Mouse (Mus musculus): ENCODE results near the gene Gm10273. TPM values are rescaled to one million over a fixed set of nuclear protein-coding genes. Genes with fewer than 3 reads are reported as not detected.

The Gm10273 gene
- polyA plus RNA-seq, 1 experiment from 2014 or later: 14.5 TPM

GRCm38 (mm10) chr10:59438651-59439050, 43.2 kb downstream of the Gm10273 start:
- H3K27ac ChIP-seq (ENCODE audit: low read depth, low read length): no peak overlapping the region
- H3K4me3 ChIP-seq (ENCODE audit: low read depth, low read length): no peak overlapping the region
- no peaks in the 10 kb centered on the region for H3K9me3 ChIP-seq (ENCODE audit: control insufficient read depth, low read length)
- WGBS: 96% methylated on average over 12 of the region's 12 CpGs
- H3K4me1 ChIP-seq (ENCODE audit: control insufficient read depth, insufficient read depth, low read length): no peaks in the 10 kb centered on the region
- H3K4me2 ChIP-seq (ENCODE audit: low read depth, low read length): no peak overlapping the region
- no peaks in the 10 kb centered on the region for H3K27me3 ChIP-seq (ENCODE audit: control insufficient read depth, insufficient read depth, low read length)
- no peak for ATAC-seq (ENCODE audit: low read depth)
- no peaks in the 10 kb centered on the region for H3K36me3 ChIP-seq (ENCODE audit: control insufficient read depth, insufficient read depth, low read length)
- no peak overlapping the region for H3K9ac ChIP-seq (replicated peaks; ENCODE audit: low read depth, low read length)

- no peaks in the 10 kb centered on the region for H3K27me3 ChIP-seq (ENCODE audit: control insufficient read depth, insufficient read depth, low read length)
- no peak overlapping the region for H3K27ac ChIP-seq (ENCODE audit: low read depth, low read length)
- no peaks in the 10 kb centered on the region for H3K36me3 ChIP-seq (ENCODE audit: control insufficient read depth, insufficient read depth, low read length)
- no peaks in the 10 kb centered on the region for H3K9me3 ChIP-seq (ENCODE audit: control insufficient read depth, low read length)
- no peak overlapping the region for H3K4me2 ChIP-seq (ENCODE audit: low read depth, low read length)
- ATAC-seq (ENCODE audit: low read depth): no peak
- H3K4me3 ChIP-seq (ENCODE audit: low read depth, low read length): no peak overlapping the region
- H3K4me1 ChIP-seq (ENCODE audit: control insufficient read depth, insufficient read depth, low read length): no peaks in the 10 kb centered on the region
- WGBS: 66% methylated on average over 5 of the region's 5 CpGs
- no peak overlapping the region for H3K9ac ChIP-seq (replicated peaks; ENCODE audit: low read depth, low read length)
Observed at GRCm38 (mm10) chr10:59439508-59439931, 44.1 kb downstream of the Gm10273 start.

GRCm38 (mm10) chr10:59440177-59440576, 44.7 kb downstream of the Gm10273 start:
- WGBS: 72% methylated on average over 6 of the region's 6 CpGs

GRCm38 (mm10) chr10:59441735-59442134, 46.3 kb downstream of the Gm10273 start, which contains the start of gene Oit3:
Oit3 (minus strand) TSS chr10:59441778.
- ATAC-seq (ENCODE audit: low read depth): no peak
- 84% methylated on average over 11 of the region's 11 CpGs for WGBS

More at GRCm38 (mm10) chr10:59440177-59440576, 44.7 kb downstream of the Gm10273 start:
- H3K27me3 ChIP-seq (ENCODE audit: control insufficient read depth, insufficient read depth, low read length): no peaks in the 10 kb centered on the region
- no peak overlapping the region for H3K4me2 ChIP-seq (ENCODE audit: low read depth, low read length)
- H3K4me1 ChIP-seq (ENCODE audit: control insufficient read depth, insufficient read depth, low read length): no peaks in the 10 kb centered on the region
- H3K9ac ChIP-seq (replicated peaks; ENCODE audit: low read depth, low read length): no peak overlapping the region
- no peaks in the 10 kb centered on the region for H3K36me3 ChIP-seq (ENCODE audit: control insufficient read depth, insufficient read depth, low read length)
- no peaks in the 10 kb centered on the region for H3K9me3 ChIP-seq (ENCODE audit: control insufficient read depth, low read length)
- H3K27ac ChIP-seq (ENCODE audit: low read depth, low read length): no peak overlapping the region
- no peak overlapping the region for H3K4me3 ChIP-seq (ENCODE audit: low read depth, low read length)
- no peak for ATAC-seq (ENCODE audit: low read depth)

GRCm38 (mm10) chr10:59443212-59443611, 47.8 kb downstream of the Gm10273 start:
- no peak overlapping the region for H3K27ac ChIP-seq (ENCODE audit: low read depth, low read length)
- no peak overlapping the region for H3K9ac ChIP-seq (replicated peaks; ENCODE audit: low read depth, low read length)
- no peak for ATAC-seq (ENCODE audit: low read depth)
- H3K9me3 ChIP-seq (ENCODE audit: control insufficient read depth, low read length): no peaks in the 10 kb centered on the region
- no peak overlapping the region for H3K4me2 ChIP-seq (ENCODE audit: low read depth, low read length)
- H3K4me1 ChIP-seq (ENCODE audit: control insufficient read depth, insufficient read depth, low read length): no peaks in the 10 kb centered on the region
- H3K4me3 ChIP-seq (ENCODE audit: low read depth, low read length): no peak overlapping the region
- WGBS: 20% methylated on average over 7 of the region's 7 CpGs
- H3K36me3 ChIP-seq (ENCODE audit: control insufficient read depth, insufficient read depth, low read length): no peaks in the 10 kb centered on the region
- H3K27me3 ChIP-seq (ENCODE audit: control insufficient read depth, insufficient read depth, low read length): no peaks in the 10 kb centered on the region

More at GRCm38 (mm10) chr10:59441735-59442134, 46.3 kb downstream of the Gm10273 start, which contains the start of gene Oit3:
- H3K4me2 ChIP-seq (ENCODE audit: low read depth, low read length): no peak within 1 kb of the TSS
- H3K4me3 ChIP-seq (ENCODE audit: low read depth, low read length): no peak within 1 kb of the TSS
- H3K27me3 ChIP-seq (ENCODE audit: control insufficient read depth, insufficient read depth, low read length): no peaks in the 10 kb centered on the region
- H3K4me1 ChIP-seq (ENCODE audit: control insufficient read depth, insufficient read depth, low read length): no peaks in the 10 kb centered on the region
- H3K27ac ChIP-seq (ENCODE audit: low read depth, low read length): no peak within 1 kb of the TSS
- H3K9me3 ChIP-seq (ENCODE audit: control insufficient read depth, low read length): no peaks in the 10 kb centered on the region
- no peaks in the 10 kb centered on the region for H3K36me3 ChIP-seq (ENCODE audit: control insufficient read depth, insufficient read depth, low read length)
- no peak within 1 kb of the TSS for H3K9ac ChIP-seq (replicated peaks; ENCODE audit: low read depth, low read length)

- Histone ChIP-seq H3K4me3 (ENCODE audit: low read depth, low read length) (no peak overlapping the region), H3K9ac (replicated peaks; ENCODE audit: low read depth, low read length) (no peak overlapping the region), H3K4me2 (ENCODE audit: low read depth, low read length) (no peak overlapping the region), H3K36me3 (ENCODE audit: control insufficient read depth, insufficient read depth, low read length) (no peaks in the 10 kb centered on the region), H3K27me3 (ENCODE audit: control insufficient read depth, insufficient read depth, low read length) (no peaks in the 10 kb centered on the region), H3K4me1 (ENCODE audit: control insufficient read depth, insufficient read depth, low read length) (no peaks in the 10 kb centered on the region), H3K27ac (ENCODE audit: low read depth, low read length) (no peak overlapping the region), H3K9me3 (ENCODE audit: control insufficient read depth, low read length) (no peaks in the 10 kb centered on the region)
- 64% methylated on average over 3 of the region's 3 CpGs for WGBS
- ATAC-seq (ENCODE audit: low read depth): no peak
Observed at GRCm38 (mm10) chr10:59444106-59444505, 48.7 kb downstream of the Gm10273 start.

GRCm38 (mm10) chr10:59444635-59445034, 49.2 kb downstream of the Gm10273 start:
- Histone ChIP-seq H3K9me3 (ENCODE audit: control insufficient read depth, low read length) (no peaks in the 10 kb centered on the region), H3K4me2 (ENCODE audit: low read depth, low read length) (no peak overlapping the region), H3K27me3 (ENCODE audit: control insufficient read depth, insufficient read depth, low read length) (no peaks in the 10 kb centered on the region), H3K9ac (replicated peaks; ENCODE audit: low read depth, low read length) (no peak overlapping the region), H3K36me3 (ENCODE audit: control insufficient read depth, insufficient read depth, low read length) (no peaks in the 10 kb centered on the region), H3K27ac (ENCODE audit: low read depth, low read length) (no peak overlapping the region), H3K4me1 (ENCODE audit: control insufficient read depth, insufficient read depth, low read length) (no peaks in the 10 kb centered on the region), H3K4me3 (ENCODE audit: low read depth, low read length) (no peak overlapping the region)
- 33% methylated on average over 8 of the region's 8 CpGs for WGBS
- no peak for ATAC-seq (ENCODE audit: low read depth)

Other genes starting within 250 kb of the Gm10273 start
- 12.8 and 17.1 TPM in 2 replicates for gene Sept10, start 173.8 kb upstream of the Gm10273 start, polyA plus RNA-seq (2014; fragmentation: Nextera tagmentation; extraction: Ambion mirVana)
- 16.6 and 20.4 TPM in 2 replicates for gene Sowahc, start 173.7 kb upstream of the Gm10273 start, polyA plus RNA-seq (2014; fragmentation: Nextera tagmentation; extraction: Ambion mirVana)
- gene P4ha1, start 72.3 kb upstream of the Gm10273 start, polyA plus RNA-seq (2014; fragmentation: Nextera tagmentation; extraction: Ambion mirVana): 18.2 and 28.4 TPM in 2 replicates
- not detected in 2 replicates for gene Pla2g12b, start 8.0 kb downstream of the Gm10273 start, polyA plus RNA-seq (2014; fragmentation: Nextera tagmentation; extraction: Ambion mirVana)
- 0.24 TPM in 1 of 2 replicates, not detected in the other for gene Oit3, start 46.1 kb downstream of the Gm10273 start, polyA plus RNA-seq (2014; fragmentation: Nextera tagmentation; extraction: Ambion mirVana)
- not detected in 2 replicates for gene Gm10322, start 220.4 kb downstream of the Gm10273 start, polyA plus RNA-seq (2014; fragmentation: Nextera tagmentation; extraction: Ambion mirVana)
- 44.3 and 53.0 TPM in 2 replicates for gene Mcu, start 221.1 kb downstream of the Gm10273 start, polyA plus RNA-seq (2014; fragmentation: Nextera tagmentation; extraction: Ambion mirVana)

All from neural tube, embryonic 14.5 days (tissue).